Mouse (Mus musculus) inflammation-experienced regulatory T-cells, adult 6 months (primary cell): Measurements from ENCODE around the gene Clk2. TPM values are rescaled to one million over a fixed set of nuclear protein-coding genes. Genes with fewer than 3 reads are reported as not detected.
A peak's percentile ranks its signal among the peaks of the same experiment; 100 is the strongest.
"Not testable (repeated sequence)": the region's sequence is repeated elsewhere in the genome, so short reads cannot be mapped to it uniquely, and the experiment has no call there.

ENCODE experiments used
- ATAC-seq: one replicate; pipeline ENCODE4 v1.8.0; 2017
- polyA plus RNA-seq, 3 experiments: library from polyadenylated mRNA; unstranded; fragments of 100-300 nt; shearing (Covaris generic); gene quantifications; one replicate each; pipeline ENCODE4 v1.2.1; 2017

Gene Clk2
- polyA plus RNA-seq, 3 experiments from 2014 or later, result 12.5 to 29.0 (median 24.7) TPM

DNA sequence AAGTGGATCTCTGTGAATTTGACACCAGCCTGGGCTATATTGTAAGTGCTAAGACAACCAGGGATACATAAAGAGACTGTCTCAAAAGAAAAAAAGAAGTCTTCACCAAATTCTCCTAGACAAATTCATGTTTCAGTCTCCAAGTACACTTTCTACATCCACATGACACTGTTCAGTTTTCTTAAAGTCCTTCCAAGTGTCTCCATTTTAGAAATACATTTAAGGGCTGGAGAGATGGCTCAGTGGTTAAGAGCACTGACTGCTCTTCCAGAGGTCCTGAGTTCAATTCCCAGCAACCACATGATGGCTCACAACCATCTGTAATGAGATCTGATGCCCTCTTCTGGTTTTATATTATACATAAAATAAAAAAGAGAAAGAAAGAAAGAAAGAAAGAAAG lies 3.4 kb upstream of the Clk2 start:
- not testable (repeated sequence) for ATAC-seq

DNA sequence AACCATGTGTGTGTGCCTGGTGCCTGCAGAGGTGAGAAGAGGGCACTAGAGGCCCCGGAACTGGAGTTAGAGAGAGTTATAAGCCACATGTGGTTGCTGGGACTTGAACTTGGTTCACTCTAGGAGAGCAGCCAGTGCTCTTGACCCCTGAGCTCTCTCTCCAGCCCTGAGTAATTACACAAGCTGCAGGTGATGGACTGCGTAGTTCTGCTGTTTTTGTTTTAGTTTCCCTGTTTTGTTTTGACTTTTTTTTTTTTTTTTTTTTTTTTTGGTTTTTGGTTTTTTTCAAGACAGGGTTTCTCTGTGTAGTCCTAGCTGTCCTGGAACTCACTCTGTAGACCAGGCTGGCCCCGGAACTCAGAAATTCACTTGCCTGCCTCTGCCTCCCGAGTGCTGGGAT lies 2.8 kb upstream of the Clk2 start:
- no peak for ATAC-seq

DNA sequence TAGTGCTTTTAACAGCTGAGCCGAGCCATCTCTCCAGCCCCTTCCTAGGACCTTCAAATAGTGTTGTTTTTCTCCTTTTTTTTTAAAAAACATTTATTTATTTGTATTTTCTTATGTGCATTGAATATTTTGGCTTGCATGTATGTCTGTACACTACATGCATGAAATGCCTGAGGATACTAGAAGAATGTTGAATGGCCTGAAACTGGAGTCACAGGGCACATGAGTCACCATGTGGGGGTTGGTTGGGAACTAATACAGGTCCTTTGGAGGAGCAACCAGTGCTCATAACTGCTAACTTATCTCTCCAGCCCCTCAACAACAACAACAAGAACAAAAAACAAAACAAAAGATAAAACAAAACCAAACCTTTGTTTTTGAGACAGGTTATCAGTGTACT lies 1.5 kb upstream of the Clk2 start:
- no peak for ATAC-seq

DNA sequence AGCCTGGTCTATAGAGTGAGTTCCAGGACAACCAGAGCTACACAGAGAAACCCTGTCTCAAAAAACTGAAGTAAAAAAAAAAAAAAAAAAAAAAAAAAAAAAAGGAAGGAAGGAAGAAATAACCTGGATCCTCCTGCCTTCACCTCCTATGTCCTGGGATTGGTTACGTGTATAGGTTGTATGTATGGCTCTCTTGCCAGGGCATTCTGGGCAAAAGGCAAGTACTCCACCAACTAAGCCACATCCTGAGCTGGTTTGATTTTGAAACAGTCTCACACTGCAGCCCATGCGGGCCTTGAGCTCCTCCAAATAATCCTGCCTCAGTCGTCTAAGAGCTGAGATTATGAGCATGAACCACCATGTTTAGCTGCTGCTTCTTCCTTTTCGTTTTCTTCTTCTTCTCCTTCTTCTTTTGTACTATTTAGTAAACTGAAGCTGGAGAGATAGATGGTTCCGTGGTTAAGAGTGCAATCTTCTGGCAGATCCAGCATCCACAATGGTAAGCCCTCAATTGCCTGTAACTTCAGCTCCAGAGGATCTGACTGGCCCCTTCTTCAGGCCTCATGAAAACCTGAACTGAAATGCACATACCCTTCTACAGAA lies 851 bp upstream of the Clk2 start:
- no peak for ATAC-seq

DNA sequence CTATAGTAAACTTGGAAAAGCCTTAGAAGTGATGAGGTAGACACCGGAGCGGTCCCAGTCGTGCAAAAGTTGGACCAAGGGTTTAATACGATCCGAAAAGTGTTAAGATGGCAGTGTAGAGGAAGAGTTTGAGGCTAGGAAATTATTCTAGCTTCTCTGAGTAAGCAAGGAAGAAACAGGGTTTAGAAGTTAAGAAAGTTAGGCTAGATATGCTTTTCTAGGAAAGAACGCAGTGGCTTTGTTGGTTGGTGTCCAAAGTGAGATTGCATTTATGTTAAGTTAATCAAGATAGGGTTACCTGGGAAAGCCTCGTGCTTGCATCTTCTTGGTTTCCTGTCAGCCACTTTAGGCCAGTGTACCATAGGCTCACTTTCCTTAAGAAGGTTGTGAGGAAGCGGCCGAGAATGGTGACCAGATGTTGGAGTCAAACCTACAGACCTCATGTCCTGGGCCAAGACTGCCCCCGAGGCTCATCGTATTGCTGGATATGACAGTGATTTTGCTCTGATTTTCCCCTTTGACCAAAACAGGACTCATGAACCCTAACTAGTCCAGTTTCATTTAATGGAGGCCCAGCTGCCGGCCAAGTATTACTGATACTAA lies 774 bp downstream of the Clk2 start:
- ATAC-seq, result no peak

DNA sequence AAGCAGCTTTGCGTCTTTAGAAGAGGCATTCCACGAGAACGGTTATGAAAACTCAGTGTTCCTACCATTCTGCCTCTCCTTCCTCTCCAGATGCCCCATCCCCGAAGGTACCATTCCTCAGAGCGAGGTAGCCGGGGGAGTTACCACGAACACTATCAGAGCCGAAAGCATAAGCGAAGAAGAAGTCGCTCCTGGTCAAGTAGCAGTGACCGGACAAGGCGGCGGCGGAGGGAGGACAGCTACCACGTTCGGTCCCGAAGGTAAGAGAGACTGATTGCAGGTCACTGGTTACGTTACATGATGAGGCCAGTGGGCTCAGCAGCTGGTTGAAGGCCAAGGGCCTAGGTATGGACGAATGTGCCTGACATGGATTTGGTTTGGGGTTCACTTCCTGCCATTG lies 2.4 kb downstream of the Clk2 start:
- ATAC-seq, result no peak

DNA sequence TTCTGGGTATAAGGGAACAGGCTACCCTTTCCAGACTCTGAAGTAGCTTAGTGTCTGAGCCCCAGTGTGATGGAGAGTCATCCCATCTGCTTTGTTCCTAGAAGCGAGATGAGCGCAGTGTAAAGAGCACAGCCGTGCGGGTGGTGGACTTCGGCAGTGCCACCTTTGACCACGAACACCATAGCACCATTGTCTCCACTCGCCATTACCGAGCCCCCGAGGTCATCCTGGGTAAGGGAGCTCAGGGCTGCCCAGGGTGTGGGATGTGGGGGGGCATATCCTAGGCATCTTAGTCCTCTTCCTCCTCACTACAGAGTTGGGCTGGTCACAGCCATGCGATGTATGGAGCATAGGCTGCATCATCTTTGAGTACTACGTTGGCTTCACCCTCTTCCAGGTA lies 10.2 kb downstream of the Clk2 start:
- no peak for ATAC-seq

DNA sequence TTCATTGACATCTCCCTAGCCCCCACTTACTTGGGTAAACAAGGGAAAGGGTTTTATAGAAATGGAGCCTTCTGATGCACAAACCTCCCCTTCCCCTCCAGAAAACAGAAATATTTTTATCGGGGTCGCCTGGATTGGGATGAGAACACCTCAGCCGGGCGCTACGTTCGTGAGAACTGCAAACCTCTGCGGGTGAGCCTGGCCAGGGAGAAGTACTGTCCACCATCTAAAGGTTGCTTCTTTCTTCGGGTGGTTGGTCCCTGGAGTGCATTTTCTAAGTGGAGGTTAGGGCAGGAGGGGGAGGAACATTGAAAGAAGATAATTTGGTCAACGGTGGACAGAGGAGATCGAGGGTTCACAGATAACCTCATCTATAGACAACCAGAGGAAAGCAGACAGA lies 10.9 kb downstream of the Clk2 start:
- no peak for ATAC-seq

DNA sequence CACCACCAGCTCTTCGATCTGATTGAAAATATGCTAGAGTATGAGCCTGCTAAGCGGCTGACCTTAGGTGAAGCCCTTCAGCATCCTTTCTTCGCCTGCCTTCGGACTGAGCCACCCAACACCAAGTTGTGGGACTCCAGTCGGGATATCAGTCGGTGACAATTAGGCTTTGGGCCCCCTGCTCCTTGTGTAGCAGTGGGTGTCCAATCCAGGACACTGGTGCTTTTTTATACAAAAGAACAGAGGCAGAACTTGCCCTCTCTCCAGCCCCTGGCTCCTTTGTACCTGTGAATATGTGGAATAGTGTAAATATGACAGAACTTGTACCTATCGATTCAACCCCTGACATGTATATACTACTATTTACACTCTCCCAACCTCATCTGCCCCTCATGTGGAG lies 11.8 kb downstream of the Clk2 start:
- ATAC-seq, result no peak

DNA sequence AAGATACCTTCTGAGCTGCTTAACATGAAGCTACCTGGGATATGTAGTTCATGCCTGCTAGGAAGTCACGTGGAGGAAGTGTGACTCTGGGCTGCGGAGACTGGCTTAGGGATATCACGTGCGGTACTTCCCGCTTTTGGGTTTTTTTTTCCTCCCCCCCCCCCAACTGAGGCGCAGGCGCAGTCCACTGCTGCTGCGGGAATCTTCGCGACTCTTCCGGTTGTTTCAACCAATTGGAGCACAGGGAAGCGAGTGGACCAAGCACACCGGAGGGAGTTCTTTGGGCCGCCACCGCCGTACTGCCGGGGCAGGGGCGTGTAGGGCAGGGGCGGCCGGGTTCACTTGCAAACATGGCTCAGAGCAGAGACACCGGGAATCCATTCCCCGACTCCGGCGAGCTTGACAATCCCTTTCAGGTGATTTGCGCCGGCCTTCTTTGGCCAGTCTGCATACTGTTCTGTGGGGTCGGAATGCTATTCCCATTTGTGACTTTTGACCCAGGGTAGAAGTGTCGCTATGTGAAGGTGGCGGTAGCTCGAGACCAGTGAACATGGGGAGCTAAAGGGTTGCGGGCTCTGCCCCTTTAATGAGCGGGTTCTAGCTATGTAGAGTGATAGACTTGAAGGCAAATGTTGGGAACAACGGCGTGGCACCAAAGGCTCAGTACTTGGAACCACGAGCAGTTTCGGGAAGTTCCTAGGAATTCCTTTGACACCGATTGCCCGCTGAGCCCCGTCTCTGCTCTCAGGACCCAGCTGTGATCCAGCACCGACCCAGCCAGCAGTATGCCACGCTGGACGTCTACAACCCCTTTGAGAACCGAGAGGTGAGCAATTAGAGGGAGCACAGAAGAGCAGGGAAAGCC lies 12.9 kb downstream of the Clk2 start, which contains the start of gene Scamp3:
Gene Scamp3, plus strand, starts transcription at position 232 of the 865 bp plus-strand sequence.
- peak; percentile 98 for ATAC-seq

DNA sequence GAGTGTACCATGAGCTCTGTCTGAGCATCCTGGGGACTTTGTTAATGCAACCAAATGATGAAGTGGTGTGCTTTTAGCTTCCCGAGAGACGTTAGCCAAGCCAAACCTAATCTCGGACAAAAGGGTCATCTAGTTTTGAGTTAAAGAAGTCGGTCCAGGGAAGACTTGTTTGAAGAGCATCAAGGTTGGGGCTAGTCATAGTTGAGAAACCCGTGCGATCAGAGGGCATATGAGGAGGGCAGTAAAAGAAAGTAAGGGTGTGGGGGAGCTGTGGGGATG lies 13.5 kb downstream of the Clk2 start:
- ATAC-seq, result no peak

DNA sequence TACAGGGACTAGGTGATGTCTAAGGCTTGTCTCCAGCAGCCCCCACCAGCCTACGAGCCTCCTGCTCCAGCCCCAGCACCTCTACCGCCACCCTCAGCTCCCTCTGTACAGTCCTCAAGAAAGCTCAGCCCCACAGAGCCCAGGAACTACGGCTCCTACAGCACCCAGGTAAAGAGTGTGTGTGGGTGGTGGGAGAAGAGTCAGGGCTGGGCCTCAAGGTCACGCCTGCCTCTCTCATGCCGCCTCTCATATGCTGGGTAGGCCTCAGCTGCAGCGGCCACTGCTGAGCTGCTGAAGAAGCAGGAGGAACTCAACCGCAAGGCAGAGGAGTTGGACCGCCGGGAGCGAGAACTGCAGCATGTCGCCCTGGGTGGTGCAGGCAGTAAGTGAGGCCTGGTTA lies 14.5 kb downstream of the Clk2 start:
- ATAC-seq, result no peak

DNA sequence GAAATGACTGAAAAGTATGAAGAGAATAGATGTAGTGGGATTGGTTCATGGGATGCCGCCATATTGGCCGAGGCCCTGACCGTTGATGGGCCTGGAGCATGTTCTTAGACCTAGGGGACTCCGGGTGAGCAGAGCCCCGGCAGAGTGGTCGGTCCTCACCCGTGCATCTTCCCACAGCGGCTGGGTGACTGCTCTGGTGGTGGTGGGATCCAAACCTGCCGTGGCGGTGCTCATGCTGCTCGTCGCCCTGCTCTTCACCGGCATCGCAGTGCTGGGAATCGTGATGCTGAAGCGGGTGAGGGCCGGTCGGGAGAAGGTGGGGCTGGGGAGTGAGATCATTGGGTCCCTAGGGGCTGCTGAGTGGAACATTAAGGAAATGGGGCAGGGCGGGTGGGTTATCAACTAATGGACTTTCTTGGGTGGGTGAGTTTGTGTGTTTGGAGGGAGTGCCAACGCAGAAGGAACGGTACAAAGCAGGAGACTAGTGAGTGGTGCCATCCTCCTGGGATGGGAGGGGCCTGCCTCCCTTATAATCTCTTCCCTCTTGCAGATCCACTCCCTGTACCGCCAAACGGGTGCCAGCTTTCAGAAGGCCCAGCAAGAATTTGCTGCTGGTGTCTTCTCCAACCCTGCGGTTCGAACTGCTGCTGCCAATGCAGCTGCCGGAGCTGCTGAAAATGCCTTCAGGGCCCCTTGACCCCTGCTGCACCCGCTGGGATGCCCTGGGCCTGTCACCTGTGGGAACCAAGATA lies 17.3 kb downstream of the Clk2 start:
- ATAC-seq, result no peak

DNA sequence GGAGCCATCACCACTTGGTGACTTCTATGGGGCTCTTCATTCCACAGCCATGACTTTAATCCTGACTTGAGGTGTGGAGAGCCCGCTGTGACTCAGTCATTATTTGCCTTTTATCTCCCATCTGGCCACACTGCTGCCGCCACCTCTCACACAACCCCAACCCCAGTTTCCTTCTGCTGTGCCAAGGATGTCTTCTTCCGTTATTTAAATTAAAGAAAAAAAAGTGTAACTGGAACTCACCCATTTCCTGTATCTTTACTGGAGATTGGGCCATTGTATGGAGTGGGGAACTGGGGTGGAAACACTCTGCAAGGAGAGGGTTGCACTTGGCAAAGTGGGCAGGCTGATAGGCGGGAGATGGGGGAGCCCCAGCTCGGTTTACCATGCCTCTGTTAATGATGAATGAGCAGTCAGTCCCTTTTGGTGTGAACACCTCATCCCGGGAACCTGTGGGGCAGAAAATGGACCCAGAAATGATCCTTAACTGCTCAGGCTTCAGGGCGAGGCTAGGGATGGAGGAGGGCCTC lies 18.0 kb downstream of the Clk2 start:
- ATAC-seq, result peak; percentile 9

DNA sequence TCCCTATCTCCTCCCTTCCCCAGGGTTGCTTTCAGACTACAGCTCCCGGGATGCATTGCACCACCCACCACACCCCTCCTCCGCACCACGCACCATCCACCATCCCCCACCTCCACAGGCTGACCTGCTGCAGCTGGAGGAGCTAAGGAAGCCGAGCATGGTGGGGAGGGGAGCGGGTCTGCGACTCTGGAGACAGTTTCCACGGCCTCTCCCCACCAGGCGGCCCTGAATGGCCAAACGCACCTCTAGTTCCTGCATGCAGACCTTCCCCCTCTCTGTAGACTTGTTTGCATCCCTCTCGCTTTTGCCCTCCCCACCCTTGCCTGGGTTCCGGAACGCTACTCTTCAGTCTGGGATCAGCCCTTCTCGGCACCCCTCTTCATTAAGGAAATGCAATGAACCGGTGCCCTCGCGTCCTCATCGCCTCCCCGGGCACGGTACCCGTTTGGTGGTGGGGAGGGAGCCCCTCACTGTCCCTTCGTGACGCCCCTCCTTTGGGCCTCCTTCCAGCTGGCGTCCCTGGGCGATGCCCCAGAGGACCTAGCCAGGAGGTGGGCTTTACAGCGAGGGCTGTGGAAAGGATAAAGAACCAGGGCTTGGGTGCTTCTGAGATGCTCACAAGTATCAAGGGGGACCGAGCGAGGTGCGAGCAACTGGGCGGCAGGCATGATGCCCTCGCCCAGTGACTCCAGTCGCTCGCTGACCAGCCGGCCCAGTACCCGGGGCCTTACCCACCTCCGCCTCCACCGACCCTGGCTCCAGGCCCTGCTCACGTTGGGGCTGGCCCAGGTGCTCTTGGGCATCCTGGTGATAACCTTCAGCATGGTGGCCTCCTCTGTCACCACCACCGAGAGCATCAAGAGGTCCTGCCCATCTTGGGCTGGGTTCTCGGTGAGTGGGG lies 18.7 kb downstream of the Clk2 start, which contains the start of gene Fam189b:
Gene Fam189b, plus strand, starts transcription at position 86 of the 901 bp plus-strand sequence.
- peak; percentile 60 for ATAC-seq

DNA sequence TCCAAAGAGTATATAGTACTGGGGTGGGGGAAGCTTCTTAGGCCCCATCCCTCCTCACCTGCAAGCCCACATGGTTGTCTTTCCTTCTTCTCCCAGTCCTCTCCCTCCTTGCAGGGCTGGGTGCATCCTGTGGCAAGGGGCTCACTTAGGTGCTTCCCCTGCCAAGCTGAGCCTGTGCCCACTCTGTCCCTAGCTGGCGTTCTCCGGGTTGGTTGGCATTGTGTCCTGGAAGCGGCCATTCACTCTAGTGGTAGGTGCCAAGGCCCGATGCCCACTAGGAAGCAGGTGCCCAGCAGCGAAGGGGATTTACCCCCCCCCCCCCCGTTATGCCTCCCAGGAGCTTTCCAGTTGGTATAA lies 19.3 kb downstream of the Clk2 start:
- no peak for ATAC-seq

DNA sequence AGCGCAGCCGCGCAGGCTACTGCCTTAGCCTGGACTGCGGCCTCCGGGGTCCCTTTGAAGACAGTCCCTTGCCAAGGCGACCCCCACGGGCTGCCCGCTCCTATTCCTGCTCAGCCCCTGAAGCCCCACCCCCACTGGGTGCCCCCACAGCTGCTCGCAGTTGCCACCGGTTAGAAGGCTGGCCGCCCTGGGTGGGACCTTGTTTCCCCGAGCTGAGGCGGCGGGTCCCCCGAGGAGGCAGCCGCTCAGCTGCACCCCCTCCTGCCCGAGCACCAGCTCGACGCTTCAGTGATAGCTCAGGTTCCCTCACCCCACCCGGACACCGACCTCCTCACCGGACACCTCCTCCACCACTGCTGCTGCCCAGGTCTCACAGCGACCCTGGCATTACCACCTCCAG lies 22.6 kb downstream of the Clk2 start:
- no peak for ATAC-seq

DNA sequence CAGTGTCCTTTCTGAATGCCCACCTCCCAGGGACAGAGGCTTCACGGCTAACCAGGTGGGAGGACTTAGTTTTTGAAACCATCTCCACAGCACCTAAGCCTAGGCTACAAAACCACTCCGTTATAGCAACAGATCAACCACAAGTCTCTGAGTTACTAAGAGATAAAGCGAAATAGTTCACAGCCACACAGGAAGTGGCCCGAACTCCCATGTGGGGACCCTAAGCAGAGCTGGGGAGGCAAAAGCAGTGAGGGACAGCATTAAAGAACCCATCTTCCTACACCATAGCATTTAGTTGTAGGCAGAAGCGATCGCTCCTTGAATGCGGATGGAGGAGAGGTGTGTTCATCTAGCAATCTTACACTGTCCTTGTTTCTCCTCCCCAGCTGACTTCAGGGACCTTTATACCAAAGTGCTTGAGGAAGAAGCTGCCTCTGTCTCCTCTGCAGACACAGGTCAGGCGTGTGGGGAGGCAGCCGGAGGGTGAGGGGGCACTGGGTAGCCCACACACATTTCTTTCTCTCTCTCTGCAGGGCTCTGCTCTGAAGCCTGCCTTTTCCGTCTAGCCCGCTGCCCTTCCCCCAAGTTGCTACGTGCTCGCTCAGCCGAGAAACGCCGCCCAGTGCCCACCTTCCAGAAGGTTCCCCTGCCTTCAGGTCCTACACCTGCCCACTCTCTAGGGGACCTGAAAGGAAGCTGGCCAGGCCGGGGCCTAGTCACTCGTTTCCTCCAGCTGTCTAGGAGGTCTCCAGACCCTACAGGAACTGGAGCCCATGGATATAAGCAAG lies 23.3 kb downstream of the Clk2 start:
- peak; percentile 56 for ATAC-seq

DNA sequence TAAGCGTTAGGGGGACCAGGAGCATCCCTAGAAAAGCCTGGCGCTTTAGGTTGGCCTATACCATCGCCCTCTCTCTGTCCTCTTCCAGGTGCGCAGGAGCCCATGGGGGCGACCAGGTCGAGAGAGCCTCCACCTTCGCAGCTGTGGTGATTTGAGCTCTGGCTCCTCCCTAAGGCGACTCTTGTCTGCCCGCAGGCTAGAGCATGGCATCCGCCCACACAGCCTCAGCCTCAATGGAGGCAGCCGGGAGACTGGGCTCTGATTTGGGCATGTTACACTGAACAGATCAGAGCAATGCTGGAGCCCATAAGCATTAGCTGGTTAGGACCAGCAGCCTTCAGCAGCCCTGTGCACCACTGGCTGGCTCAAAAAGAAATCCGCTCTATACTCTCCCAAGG lies 23.9 kb downstream of the Clk2 start:
- peak; percentile 44 for ATAC-seq

DNA sequence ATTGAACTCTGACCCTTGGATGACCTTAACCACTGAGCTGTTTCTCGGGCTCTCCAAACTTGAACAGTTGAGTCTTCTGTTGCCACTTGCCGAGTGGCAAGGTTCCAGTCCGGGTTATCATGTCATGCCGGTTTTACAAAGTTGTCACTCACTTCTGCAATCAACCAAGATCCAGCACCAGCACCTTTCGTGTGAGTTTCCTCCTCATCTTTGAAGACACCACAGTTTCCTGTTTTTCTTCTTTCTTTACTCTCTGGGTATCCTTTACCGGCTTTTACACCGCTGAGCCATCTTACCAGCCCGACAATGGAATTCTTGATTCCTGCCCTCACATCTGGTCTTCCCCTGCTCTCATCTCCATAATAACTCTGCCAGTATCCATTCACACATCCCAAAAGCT lies 25.8 kb downstream of the Clk2 start:
- peak; percentile 70 for ATAC-seq

DNA sequence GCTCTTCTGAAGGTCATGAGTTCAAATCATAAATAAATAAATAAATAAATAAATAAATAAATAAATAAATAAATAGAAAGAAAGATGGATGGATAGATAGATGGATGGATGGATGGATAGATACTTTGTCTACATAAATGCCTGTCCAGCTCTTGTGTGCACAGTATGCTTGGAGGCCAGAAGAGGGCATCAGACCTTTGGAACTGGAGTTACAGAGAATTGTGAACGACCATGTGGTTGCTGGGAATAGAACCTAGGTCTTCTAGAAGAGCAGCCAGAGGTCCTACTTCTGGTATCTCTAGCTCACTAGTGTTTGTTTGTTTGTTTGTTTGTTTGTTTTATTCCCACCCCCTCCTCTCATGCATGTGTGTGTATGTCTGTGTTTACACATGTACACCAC lies 28.8 kb downstream of the Clk2 start:
- ATAC-seq, result no peak
